Mouse (Mus musculus) kidney, adult 2 months (tissue): ENCODE measurements around the gene Tmem220.

Experiments
- CTCF ChIP-seq: fragments of 200-500 bp; conservative IDR thresholded peaks from 2 replicates; pipeline ENCODE4 v1.5.1; 2011; ENCODE audit warnings: low read depth, mild to moderate bottlenecking, control low read depth, low read length, moderate library complexity, mixed read lengths; ENCODE audit not compliant: insufficient read depth, insufficient read length
- POLR2A ChIP-seq: fragments of 200-500 bp; IDR thresholded peaks from one replicate; pipeline ENCODE4 v1.6.1; 2011; ENCODE audit warnings: low read depth, low read length, control low read depth

DNA sequence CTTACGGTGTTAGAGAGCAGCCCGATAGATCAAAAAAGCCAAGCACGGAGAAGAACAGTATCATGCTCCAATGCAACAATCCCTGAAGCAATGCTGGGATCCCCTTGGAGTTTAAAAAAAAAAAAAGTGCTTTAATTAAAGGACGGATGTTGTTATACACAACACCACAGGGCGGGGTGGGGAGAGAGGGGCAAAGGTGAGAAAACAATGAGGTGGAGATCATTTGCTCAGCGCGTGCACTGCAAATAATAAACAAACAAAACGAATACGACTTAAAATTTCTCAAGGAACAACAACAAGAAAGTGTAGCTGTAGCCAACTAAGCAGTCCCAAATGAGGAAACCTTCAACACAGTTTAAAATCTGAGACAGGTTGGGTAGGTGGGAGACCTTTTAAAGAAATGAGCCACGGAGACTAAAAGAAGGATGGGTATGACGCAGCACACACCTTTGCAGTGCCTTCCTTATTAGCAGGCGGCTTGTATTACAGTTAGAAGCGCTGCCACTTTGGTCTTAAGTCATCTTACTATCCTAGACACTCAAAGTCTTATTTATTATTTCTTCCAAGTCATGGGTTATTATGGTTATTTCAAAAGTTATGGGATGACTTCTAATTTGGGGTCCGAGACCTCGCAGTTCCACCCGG lies 26.8 kb downstream of the Tmem220 start:
- TF ChIP-seq CTCF (no peak), POLR2A (no peak)
